Mouse (Mus musculus): ENCODE data around the gene Olfr351. TPM values are rescaled to one million over a fixed set of nuclear protein-coding genes. Genes with fewer than 3 reads are reported as not detected.

Gene Olfr351
- total RNA-seq (2023): not detected

DNA sequence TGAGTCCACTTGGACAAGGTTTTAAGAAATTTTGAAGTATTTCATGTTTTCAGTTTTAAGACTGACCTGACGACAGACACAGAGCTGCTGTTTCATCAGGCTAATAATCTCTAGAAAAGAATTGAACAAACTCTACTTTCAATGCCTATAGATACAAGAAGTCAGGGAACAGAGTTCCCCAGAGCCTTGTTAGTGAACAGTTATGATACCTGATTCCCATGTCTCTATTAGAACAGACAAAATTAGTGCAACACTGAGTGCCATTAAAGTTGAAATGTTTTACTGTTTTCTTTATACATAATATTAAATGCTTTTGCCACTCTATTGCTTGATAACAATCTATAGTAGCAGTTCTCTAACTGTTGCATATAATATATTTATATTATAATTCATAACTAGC lies at the start of gene Olfr351:
Olfr351 (minus strand) TSS at position 101 of the 400 bp plus-strand sequence.

GRCm38 (mm10) chr2:36905380-36905779 lies 42.9 kb upstream of the Olfr351 start, which contains the start of gene Olfr354:
Gene Olfr354 (plus strand): TSS chr2:36905680.

GRCm38 (mm10) chr2:36892836-36893235 lies 30.4 kb upstream of the Olfr351 start, which contains the start of gene Olfr353:
Gene Olfr353 (minus strand): TSS chr2:36892936.

GRCm38 (mm10) chr2:36868160-36868559 lies 5.7 kb upstream of the Olfr351 start, which contains the start of gene Olfr352:
Gene Olfr352 (plus strand): TSS chr2:36868460.

DNA sequence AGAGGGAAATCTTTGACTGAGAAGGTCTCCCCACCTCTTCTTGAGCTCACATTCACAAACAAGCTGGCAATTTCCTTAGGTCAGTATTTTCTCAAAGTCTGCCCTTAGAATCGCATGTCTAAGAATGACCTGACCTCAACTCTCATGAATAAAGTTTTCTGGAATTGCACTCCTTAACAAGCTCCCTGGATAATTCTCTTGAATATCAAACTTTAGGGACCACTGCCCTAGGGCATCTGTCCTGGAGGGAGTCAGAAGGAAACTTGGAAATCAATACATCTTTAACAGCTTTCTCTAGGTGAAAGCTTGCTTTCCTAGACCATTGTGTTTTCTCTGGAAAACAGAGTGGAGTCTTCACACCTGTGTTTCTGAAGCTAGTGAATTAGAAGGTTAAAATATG lies 16.4 kb downstream of the Olfr351 start, which contains the start of gene Olfr350:
Olfr350 (plus strand) TSS at position 301 of the 400 bp plus-strand sequence.

GRCm38 (mm10) chr2:36816932-36817331 lies 45.5 kb downstream of the Olfr351 start, which contains the start of gene Olfr3:
Gene Olfr3 (minus strand): TSS chr2:36817032.

Other genes with a start within 250 kb of the Olfr351 start
- not detected for gene Olfr345, start 222.6 kb downstream of the Olfr351 start, total RNA-seq (2023)
- not detected for gene Olfr346, start 176.9 kb downstream of the Olfr351 start, total RNA-seq (2023)
- not detected for gene Olfr347, start 130.8 kb downstream of the Olfr351 start, total RNA-seq (2023)
- not detected for gene Olfr348, start 78.4 kb downstream of the Olfr351 start, total RNA-seq (2023)
- not detected for gene Olfr50, start 72.1 kb downstream of the Olfr351 start, total RNA-seq (2023)
- not detected for gene Olfr3, start 45.6 kb downstream of the Olfr351 start, total RNA-seq (2023)
- gene Olfr350, start 16.4 kb downstream of the Olfr351 start, total RNA-seq (2023): not detected
- not detected for gene Olfr352, start 5.8 kb upstream of the Olfr351 start, total RNA-seq (2023)
- not detected for gene Olfr353, start 30.3 kb upstream of the Olfr351 start, total RNA-seq (2023)
- not detected for gene Olfr354, start 43.0 kb upstream of the Olfr351 start, total RNA-seq (2023)
- gene Olfr355, start 66.2 kb upstream of the Olfr351 start, total RNA-seq (2023): not detected
- not detected for gene Olfr356, start 74.5 kb upstream of the Olfr351 start, total RNA-seq (2023)
- gene Olfr357, start 131.2 kb upstream of the Olfr351 start, total RNA-seq (2023): not detected
- gene Olfr358, start 146.7 kb upstream of the Olfr351 start, total RNA-seq (2023): not detected
- not detected for gene Olfr360, start 203.1 kb upstream of the Olfr351 start, total RNA-seq (2023)
- gene Olfr361, start 226.6 kb upstream of the Olfr351 start, total RNA-seq (2023): not detected

All from CD4-positive naive resting alpha-beta T cell, adult 76 days (primary cell).